Mouse (Mus musculus) urinary bladder, adult 2 months (tissue): ENCODE measurements around the gene Ogn. TPM values are rescaled to one million over a fixed set of nuclear protein-coding genes. Genes with fewer than 3 reads are reported as not detected.
"Not testable (repeated sequence)": the region's sequence is repeated elsewhere in the genome, so short reads cannot be mapped to it uniquely, and the experiment has no call there.

Experiments used
- DNase-seq: peaks from one replicate; pipeline ENCODE4 v3.0.0; 2022; ENCODE audit warnings: low spot score
- polyA plus RNA-seq: library from polyadenylated mRNA; depleted of rRNA; stranded (reverse); fragments of >200 nt; gene quantifications from 2 replicates; pipeline ENCODE4 v1.2.3, GENCODE M21; 2012; rRNA removed

Ogn gene
- 107 and 108 TPM in 2 replicates for polyA plus RNA-seq

- no peak for DNase-seq
Measured at GRCm38 (mm10) chr13:49607714-49608113, at the start of gene Ogn. Ogn (plus strand) TSS chr13:49608046.

GRCm38 (mm10) chr13:49559185-49559584 is 48.7 kb upstream of the Ogn start:
- DNase-seq: no peak

DNA sequence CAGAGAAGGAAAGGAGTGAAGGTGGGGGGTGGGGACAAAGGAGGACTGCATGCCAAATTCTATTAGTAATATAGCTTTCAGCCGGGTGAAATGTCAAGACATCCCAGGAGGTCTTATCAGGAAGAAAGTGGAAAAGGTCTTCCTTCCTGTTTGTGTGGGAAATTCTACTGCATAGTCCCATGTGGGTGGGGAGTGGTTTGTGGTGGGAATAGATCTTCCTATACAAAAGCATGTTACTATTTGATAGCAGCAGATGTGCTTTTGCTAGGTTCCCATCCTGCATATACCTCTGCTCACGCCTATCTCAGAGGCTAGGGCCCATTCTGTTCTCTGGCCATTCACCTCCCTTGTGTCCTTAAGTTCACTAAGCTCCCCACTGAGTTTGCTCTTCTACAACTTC is 47.0 kb upstream of the Ogn start:
- no peak for DNase-seq

DNA sequence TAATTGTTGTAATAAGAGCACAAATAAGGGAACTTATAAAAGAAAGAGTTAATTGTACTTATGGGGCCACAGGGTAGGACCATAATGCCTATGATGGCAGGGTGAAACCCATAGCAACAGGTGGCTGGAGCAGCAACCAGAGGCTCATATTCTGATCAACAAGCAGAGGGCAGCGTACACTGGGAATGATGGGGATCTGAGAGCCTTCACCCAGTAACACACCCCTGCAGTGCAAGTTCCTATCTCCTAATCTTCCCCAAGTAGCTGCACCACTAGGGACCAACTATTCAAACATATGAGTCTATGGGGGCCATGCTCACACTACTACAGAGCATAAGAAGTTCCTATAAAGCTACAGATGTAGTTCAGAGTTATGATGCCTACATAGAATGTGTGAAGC is 43.5 kb upstream of the Ogn start:
- DNase-seq: no peak

DNA sequence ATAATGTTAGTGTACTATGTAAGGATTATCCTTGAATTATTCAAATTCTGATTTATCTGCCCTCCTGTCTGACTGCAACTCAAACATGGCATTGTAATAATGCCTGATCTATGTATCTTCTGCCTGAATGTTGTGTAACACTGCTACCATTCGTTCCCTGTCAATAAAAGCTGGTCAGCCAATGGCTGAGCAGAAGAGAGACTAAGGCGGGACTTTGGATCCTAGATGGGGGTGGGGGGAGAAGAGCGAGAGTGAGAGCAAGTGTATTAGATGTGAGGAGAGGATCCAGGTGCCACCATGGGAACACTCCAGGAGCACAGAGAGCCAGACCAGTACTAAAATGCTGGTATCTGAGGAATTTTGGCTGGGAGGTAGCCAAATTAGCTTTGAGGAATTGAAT is 37.5 kb upstream of the Ogn start:
- DNase-seq: no peak

DNA sequence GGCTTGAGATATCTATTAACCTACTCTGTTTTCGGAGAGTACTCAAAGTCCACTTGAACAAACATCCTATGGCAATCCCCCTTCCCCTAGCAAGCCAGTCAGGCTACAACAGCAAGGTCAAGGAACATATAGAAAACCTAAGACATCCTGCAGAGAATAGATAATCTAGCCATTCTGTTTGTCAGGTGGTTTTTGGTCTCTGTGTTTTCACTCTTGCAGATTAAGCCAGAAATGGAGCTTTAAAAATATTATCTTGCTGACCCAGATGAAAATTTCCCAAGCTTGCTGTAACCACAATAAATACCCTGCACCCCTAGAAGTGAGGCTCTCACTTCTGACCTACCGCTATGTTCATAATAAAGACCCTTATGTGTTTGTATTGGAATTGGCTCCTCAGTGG is 36.4 kb upstream of the Ogn start:
- DNase-seq: no peak

DNA sequence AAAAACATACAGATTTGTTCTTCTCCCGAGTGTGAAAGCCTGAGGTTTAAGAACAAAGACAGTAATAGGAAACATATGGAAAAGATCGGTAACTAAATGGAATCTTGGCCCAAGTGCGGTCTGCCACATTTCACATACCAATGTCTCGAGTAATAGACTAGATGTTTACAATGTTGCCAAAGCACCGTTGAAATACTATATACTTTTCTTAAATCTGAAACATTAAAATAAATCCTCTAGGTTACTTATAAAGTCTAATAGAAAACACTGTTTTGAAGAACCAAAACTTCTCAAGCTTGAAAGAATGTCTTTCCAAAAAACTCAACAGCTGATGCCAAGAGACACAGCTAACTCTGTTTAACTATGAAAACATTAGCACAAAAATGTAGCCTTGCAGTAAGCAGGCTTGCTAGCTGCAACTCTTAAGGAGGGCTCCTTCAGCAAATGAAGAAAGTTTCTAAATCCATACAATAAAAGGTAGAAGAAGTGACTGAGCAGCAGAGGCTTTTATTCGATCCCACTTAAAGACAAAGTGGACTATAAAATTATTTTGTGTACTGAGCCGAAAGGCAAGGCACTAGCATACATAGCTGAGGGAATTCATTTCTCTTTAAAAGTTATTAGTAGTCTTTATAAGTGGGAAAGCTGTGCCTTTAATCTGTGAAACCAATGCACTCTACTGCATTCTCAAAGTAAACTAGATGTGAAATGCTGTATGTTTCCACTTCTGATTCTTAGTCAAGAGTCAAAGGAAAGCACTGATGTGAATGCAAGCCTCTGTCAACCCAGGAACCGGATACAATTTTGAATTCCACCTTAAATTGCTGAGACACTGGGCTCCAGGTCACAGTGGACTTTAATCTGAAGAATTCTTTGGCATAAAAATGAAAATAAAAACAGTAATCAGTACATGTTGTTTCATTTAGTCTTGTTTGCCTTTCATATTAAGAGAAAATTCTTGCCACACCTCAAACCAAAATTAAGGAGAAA is 26.0 kb upstream of the Ogn start, which contains the start of gene Omd:
Gene Omd (plus strand): TSS at position 922 of the 990 bp plus-strand sequence.
- no peak for DNase-seq

- no peak for DNase-seq
Measured at GRCm38 (mm10) chr13:49583859-49584258, 24.0 kb upstream of the Ogn start.

GRCm38 (mm10) chr13:49584307-49585005 is 23.4 kb upstream of the Ogn start:
- no peak for DNase-seq

GRCm38 (mm10) chr13:49586062-49586461 is 21.8 kb upstream of the Ogn start:
- no peak for DNase-seq

DNA sequence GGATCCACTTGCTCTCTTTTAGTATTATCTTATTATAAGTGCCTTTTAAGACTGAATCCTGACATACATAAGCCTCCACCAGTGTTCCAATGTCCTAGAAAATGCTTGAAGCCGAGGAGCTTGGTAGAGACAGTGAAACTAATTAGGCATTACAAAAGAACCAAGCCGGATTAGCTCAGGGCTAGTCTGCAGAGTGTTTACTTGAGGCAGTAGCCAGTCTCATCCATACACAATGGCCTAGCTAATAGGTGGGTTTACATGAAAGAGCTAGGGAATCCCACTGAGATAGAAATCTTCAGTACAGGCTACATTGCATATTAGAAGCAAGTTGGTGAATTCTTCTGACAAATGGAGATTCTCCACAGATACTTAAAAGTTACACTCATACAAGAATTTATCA is 5.3 kb upstream of the Ogn start:
- not testable (repeated sequence) for DNase-seq

- no peak for DNase-seq
Measured at GRCm38 (mm10) chr13:49603603-49604002, 4.2 kb upstream of the Ogn start.

DNA sequence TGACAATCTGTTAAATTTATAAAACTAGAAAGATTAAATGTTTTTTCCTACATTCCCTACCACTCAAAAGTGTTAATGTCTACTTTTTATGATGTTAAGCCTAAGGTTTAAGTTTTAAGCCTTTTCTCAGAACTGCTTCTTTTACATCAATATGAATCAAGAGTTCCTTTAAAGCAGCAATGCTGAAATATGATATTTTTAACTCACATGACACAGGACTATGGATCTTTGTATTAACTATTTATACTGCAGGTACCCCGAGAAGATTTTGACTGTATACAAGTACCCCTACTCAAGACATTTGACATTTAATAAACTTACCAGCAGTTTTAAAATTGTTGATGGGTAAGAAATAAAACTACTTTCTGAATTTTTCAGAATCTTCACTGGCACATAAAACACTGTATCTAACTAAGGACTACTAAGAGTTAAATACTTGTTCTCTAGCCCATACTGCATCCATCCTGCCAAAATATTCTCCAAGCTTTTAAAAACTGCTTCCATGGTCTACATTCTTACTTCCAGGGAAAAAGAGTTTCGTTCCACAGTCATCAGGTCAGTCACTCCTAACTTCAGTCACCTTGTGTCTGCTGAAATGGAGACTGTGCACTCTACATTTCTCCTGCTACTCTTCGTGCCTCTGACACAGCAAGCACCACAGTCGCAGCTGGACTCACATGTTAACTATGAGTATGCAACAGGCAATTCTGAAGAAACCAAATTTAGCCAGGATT is 910 bp downstream of the Ogn start:
- DNase-seq: no peak

DNA sequence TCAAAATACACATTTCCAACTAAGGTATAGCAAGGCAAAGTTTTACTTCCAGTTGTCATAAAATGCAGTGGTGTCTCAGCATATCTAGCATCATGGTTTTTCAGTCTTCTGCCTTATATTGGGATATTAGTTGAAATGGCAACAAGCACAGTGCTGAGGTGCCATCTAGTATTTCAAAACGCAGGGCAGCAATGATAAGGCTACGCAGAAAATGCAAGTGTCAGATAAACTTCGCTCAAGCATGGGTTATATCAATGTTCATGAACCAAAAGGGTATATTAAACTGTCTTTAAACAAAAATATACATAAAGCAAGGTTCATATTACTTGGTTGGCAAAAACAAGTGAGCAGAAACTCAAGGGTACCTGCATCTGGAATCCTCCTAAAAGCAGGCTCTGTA is 9.2 kb downstream of the Ogn start:
- DNase-seq: no peak

DNA sequence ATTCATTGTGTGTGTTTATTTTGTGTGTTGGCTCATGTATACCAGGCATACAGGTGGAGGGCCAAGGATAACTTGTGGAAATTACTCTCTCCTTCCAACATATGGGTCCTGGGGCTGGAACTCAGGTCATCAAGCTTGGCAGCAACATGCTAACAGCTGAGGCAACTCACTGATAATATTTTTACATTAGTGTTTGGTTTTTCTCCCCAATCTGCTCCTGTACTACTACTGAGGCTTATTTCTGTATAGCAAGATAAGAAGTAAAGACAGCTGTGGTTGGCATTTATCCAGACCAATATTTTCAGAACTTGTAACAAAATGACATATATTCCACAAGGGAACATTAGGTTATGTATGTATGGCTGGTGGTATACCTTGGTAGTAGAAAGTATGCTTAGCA is 10.5 kb downstream of the Ogn start:
- DNase-seq: no peak

DNA sequence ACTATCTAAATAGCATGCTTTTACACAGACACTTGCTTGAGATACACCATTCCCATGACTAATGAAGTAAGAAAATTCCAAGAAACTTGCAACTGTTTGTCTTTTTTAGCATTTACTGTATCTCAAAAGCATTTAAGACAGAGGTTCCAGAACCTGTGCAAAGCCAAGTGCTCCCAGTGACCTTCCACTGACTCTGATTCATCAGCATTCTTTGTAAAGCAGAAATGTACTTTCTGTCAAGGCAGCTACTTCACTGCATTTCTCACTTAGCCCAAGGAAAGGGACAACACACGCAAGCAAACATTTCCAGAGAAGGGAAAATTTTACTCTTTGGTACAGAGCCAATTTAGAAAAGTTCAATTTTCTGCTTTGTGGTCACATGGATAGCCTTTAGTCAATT is 15.4 kb downstream of the Ogn start:
- DNase-seq: no peak

DNA sequence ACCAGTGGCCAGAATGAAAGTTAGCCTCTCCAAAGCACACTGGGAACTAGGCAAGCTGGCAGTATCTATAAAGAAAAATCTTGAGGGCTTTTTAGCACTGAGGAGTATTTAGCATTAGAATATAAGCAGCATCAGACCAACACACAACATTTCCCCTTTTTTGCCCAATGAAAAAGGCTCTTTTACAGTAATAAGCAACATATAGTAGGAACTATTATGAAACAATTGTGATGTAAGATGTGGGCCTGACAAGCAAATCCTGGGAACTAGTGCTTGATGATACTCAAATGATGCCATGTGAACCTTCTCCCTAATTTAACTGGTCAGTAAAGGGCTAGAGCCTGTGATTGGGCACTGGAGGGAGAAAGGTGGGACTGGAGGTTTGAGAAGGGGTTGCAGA is 20.3 kb downstream of the Ogn start:
- DNase-seq: no peak

GRCm38 (mm10) chr13:49629076-49629475 is 21.2 kb downstream of the Ogn start:
- no peak for DNase-seq

- DNase-seq: no peak
Measured at GRCm38 (mm10) chr13:49639965-49640364, 32.1 kb downstream of the Ogn start.

GRCm38 (mm10) chr13:49642650-49643049 is 34.8 kb downstream of the Ogn start:
- no peak for DNase-seq

GRCm38 (mm10) chr13:49643669-49644362 is 36.0 kb downstream of the Ogn start:
- no peak for DNase-seq
